Mouse (Mus musculus): ENCODE results near the gene Nudt1.
"Not testable (repeated sequence)": the region's sequence is repeated elsewhere in the genome, so short reads cannot be mapped to it uniquely, and the experiment has no call there.

The Nudt1 gene

GRCm38 (mm10) chr5:140339836-140340235, 18.4 kb downstream of the Nudt1 start:
- in situ Hi-C loops (cut with MboI, MseI): loop anchor here (5.0 kb wide), 1 partner anchor 57 kb away; no protein-coding TSS in a partner anchor

DNA sequence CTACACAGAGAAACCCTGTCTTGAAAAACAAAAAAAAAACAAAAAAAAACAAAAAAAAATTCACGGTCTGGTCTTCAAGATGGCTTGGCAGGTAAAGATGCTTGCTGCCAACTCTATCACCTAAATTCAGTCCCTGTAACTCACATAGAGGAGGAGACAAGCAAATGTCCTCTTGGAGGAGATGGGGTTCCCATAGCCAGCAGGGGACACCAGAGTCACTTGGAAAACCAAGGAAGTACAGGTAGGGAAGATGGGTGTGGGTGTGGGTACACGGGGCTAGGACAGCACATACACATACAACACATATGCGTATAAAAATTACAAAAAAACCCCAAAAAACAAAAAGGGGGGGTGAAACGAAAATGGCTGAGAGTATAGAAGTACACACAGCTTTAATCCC, 21.4 kb downstream of the Nudt1 start:
- in situ Hi-C loops (cut with MboI, MseI): no loop called here

DNA sequence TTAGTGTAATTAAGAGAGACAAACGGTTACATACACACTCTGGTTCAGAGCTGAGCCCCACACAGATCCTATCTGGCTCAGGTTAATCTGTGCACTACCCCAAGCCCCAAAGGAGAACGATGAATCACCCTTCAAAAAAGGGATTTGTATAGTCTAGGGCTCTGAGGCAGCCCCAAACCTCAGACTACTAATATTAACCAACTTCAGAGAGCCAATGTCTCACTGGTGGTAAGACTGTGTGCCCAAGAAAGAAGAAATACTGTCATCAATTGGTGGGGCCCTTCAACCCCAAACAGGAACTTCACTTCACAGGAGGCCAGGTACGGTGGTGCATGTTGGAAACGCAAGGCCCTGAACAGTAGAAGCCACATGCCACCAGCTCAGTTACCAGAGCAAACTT, 23.8 kb downstream of the Nudt1 start:
- in situ Hi-C loops (cut with MboI, MseI): no loop called here

- in situ Hi-C loops (cut with MboI, MseI): no loop called here
These were observed 24.6 kb downstream of the Nudt1 start for GRCm38 (mm10) chr5:140346050-140346449.

DNA sequence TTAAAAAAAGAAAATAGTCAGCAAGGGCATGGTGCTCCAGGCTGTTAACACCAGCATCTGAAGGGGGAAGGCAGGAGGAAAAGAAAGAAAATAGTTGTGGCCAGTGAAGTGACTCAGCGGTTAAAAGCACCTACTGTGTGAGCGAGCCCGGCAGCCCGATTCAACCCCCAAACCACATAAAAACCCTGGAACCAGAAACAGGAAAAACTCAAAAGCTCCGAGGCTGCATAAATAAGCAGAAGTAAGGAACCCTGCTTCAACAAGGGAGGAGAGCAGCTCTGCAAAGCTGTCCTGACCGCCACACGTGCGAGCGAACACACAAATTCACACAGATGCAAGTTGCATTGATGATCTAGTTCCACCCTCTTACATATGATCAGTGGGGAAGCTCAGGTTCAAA, 28.4 kb downstream of the Nudt1 start:
- in situ Hi-C loops (cut with MboI, MseI): no loop called here

DNA sequence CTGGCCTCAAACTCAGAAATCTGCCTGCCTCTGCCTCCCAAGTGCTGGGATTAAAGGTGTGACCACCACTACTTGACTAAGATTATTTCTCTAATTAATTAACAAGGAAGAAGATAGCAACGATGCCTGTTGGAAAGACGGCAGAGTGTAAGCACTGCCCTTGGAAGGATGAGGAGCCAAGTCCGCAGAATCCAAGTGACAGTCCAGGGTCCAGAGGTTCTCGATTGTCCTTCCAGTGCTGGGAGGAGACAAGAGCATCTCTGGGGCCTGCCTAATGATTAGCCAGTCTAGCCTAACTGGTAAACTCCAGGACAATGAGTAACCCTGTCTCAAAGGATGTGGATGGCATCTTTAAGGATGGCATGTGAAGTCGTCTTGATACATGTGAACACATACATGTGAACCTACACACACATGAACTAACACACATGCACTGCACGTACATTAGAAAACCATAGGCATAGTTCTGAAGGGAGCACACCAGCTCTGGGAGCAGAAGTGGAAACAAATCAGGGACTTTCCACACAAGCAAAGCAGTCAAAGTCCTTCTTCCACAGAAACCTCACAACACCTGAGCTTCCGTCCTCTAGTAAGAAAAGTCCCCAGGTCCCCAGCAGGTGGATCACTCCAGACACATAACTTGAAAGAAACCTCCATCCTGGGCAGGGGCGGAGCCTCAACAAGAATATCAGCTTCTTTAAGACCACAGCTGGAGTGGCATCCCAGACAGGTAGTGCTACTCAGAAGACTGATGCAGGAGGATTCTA, 29.5 kb downstream of the Nudt1 start:
- in situ Hi-C loops (cut with MboI, MseI): no loop called here

GRCm38 (mm10) chr5:140352352-140352751, 30.9 kb downstream of the Nudt1 start:
- in situ Hi-C loops (cut with MboI, MseI): no loop called here

DNA sequence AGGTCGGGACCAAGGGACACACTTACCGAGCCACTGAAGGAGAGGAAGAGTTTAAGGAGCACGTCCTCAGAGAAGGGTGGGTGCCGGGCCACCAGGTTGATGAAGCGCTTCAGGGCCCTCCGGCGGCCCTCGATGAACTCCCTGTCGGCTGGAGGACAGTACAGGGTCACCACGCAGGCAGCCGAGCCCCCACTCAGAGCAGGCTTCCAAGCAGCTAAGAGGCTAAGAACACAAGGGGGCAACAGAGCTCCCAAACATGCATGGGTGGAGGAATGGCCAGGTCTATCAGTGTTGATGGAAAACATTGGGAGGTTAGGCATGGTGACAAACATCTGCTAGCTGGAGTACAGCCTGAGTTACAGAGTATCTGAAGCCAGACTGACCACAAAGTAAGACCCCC, 34.5 kb downstream of the Nudt1 start:
- in situ Hi-C loops (cut with MboI, MseI): no loop called here

DNA sequence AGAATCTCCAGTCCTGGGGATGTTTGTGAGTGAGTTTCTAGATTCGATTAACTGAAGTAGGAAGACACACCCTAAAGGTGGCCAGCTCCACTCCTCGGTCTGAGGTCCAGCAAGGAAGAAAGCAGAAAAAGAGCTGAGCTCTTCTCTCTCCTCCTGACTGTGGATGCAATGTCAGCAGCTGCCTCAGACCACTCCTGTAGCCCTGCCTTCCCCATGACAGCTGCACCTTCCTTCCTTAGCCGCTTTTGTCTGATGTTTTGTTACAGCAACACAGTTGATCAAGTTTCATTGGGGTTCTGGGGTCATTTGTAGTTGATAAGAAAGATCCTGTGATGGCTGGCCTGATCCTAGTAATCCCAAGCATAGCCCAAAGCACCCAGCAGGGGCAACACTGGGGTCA, 36.0 kb downstream of the Nudt1 start:
- in situ Hi-C loops (cut with MboI, MseI): no loop called here

DNA sequence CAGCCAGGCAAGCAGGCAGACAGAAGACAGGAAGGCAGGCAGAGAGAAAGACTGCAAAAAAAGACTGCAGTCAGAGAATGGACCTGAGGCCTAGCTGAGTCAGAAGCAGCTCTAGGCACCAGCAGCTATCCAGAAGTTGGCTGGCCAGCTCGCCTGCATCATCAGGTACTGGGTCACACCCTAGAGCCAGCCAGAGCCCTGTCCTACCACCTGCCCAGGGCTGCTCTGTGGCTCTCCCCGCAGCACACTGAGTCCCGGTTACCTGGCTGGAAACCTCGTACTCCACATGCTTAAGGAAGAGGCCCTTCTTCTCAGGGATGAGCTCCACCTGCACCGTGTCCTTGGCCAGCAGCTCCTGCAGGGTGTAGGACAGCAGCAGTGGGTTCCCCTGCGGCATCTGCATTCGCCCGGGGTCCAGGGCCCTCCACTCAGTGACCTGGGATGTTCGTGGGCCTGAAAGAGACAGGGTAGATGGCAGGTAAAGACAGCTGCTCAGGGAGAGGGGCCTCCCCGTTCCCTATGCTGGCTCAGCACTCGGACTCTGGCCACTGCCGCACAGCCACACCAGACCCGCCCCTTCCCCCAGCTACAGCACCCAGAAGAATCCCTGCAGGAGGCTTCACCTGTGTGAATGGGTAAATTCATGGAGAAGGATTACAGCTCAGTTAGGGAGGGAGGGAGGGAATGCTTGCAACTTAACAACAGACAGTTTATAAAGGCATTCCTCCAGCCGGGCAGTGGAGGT, 38.6 kb downstream of the Nudt1 start:
- in situ Hi-C loops (cut with MboI, MseI): no loop called here

DNA sequence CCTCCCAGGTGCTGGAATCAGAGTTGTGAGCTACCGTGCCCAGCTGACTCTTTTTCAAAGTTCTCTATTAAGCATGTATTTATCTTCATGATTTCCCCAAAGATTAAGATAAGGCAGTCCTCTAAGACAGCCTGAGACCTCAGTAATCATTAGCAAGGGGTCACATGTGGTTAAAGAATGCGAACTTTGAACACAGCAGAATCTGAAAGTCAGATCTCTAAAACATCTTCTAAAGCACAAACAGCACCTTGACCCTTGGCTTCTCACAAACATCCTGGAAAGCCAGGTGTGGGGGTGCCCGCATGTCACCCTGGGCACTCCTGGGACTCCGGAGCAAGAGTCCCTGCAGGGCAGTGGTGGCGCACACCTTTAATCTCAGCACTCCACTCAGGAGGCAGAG, 43.0 kb downstream of the Nudt1 start:
- in situ Hi-C loops (cut with MboI, MseI): no loop called here

- in situ Hi-C loops (cut with MboI, MseI): not testable (repeated sequence)
These were observed 46.7 kb downstream of the Nudt1 start for GRCm38 (mm10) chr5:140368126-140368525.

GRCm38 (mm10) chr5:140368926-140369325, 47.5 kb downstream of the Nudt1 start:
- in situ Hi-C loops (cut with MboI, MseI): no loop called here

- in situ Hi-C loops (cut with MboI, MseI): no loop called here
These were observed 48.0 kb downstream of the Nudt1 start for GRCm38 (mm10) chr5:140369466-140369865.

DNA sequence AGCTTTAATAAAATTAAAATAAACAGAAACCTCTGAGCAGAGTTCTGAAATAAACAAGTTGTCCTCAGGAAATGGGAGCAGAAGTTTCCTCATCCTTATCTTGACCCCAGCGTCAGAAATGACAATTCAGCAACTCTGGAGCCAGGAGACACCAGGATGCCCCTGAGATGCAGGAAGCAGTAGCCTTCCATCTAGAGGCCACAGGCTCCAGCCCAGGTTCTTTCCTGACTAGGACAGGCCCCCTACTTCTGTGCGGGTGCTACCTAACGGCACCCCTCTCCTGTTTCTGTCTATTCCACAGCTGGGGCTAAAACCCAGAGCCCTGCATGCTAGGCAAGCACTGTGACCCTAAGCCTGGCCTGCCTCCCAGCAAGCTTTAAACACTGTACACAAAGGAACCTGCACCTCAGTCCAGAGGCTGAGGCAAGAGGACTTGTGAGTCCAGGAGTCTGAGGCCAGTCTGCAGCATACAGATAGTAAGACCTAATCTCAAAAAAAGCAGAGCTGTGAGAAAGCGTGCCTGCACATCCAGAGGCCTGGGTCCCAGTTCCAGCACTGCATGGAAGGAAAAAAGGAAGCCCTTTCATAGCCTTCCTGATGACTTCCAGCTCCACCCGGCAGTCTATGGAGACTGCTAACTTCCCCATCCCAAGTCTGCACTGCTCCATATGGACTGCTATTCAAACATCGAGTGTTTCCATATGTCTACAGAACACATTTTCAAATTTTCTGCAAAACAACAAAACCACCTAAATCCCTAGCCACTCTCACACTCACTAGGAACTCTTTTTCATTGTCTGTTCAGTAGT, 49.2 kb downstream of the Nudt1 start:
- in situ Hi-C loops (cut with MboI, MseI): no loop called here

GRCm38 (mm10) chr5:140371671-140372070, 50.2 kb downstream of the Nudt1 start:
- in situ Hi-C loops (cut with MboI, MseI): no loop called here

GRCm38 (mm10) chr5:140373711-140374110, 52.3 kb downstream of the Nudt1 start:
- in situ Hi-C loops (cut with MboI, MseI): no loop called here

DNA sequence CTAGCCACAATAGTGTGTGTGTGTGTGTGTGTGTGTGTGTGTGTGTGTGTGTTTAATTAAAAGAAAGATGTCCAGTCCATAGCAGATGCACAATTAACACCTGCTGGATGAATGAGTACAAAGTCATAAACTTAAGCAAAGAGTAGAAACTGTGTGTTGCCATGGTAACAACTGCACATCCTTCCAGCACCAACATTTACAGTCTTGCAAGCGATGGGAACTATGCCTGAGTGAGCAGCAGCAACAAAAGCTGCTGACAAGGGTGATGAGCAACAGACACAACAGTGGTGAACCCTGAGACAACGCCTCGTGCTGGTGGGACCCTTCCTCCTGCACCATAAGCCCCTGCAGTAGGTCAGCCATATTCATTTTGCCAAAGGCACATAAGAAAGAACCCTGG, 52.8 kb downstream of the Nudt1 start:
- in situ Hi-C loops (cut with MboI, MseI): no loop called here

DNA sequence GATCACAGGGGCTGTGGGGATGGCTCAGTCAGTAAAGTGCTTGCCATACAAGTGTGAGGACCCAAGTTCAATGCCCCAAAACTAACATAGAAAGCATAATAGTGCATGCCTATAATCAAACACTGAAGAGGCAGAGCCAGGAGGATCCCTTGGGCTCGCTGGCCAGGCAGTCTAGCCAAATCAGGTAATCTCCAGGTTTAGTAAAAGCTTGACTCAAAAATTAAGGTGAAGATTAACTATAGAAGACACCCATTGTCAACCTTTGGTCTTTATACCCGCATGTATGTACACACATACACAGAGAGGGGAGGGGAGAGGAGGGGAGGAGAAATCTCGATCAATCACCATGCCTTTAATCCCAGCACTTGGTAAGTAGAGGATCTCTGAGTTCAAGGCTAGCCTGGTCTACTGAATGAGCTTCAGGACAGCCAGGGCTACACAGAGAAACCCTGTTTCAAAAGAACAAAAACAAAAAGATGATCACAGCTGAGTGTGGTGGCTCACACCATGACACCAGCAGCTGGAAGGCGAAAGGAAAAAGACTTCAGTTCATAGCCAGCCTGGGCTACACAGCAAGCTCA, 53.9 kb downstream of the Nudt1 start:
- in situ Hi-C loops (cut with MboI, MseI): no loop called here

- in situ Hi-C loops (cut with MboI, MseI): no loop called here
These were observed 56.8 kb downstream of the Nudt1 start for GRCm38 (mm10) chr5:140378121-140378853.

DNA sequence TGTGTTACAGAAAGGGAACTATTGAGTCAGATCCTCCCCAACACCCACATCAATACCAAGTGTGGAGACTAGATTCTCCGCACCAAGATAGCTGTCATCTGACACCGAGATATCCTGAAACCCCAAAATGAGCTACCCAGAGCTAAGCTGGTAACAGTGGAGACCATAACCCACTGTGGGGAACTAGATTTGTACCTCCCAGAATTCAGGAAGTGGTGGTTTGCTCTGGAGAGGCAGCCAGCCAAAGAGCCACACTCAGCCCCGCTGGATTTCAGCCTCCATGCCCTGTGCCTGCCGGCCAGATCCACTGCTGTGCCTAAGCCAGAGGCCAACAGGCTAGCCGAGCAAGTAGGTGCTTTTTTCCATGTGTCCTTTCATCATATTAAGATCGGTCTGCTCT, 57.8 kb downstream of the Nudt1 start:
- in situ Hi-C loops (cut with MboI, MseI): no loop called here
